ENCODE assay signal across 15 mouse cellular contexts in the genomic region with DNA sequence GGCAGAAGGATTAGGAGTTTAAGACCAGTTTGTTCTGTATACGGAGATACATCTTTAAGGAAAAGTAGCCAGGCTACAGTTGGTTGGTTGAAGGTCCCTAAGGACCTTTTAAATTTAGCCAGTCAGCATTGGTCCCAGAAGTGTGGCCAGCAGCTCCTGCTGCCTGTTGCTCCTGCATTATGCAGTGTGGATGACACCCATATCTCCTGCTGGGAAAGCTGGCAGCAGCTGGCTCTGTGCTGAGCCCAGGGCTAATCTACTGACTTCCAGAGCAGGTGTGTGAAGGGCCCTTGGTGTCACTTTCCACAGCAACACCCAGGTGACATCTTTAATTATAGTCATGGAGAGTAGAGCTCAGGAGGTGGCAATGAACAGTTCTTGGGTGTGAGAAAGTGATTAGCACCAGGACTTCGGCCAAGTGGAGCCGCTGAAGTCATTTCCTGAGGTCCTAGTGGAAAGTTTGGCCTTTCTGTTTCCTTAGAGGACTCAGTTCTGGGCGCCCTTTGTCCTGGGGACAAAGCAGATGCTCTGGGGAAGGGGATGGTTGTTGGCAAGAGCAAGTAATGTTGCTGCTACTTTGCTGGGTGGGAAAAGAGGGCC. TPM values are rescaled to one million over a fixed set of nuclear protein-coding genes. Genes with fewer than 3 reads are reported as not detected.
DNase-seq lines count a peak whose midpoint lies in the region; ATAC-seq and TF ChIP-seq lines count a peak whose summit lies in the region.
"Had no signal": no experiment of that assay in that cellular context is flagged by ENCODE, and none has a peak within 500 bp of the region (broad histone marks: within the 10 kb centered on the region; RNA-seq: fewer than 3 reads in every experiment).

No protein-coding gene starts in this region.

- H3K27me3 ChIP-seq in kidney, embryonic 14.5 days (ENCODE audit: control insufficient read depth, insufficient read depth, low read length): no peaks in the 10 kb centered on the region
- H3K27me3 ChIP-seq in midbrain, postnatal 0 days (ENCODE audit: insufficient read depth, low read length): no peaks in the 10 kb centered on the region
- no peaks in the 10 kb centered on the region for H3K27me3 ChIP-seq in midbrain, embryonic 11.5 days (ENCODE audit: control insufficient read depth, insufficient read depth, low read length)
- H3K27me3 ChIP-seq in heart, embryonic 15.5 days: no peaks in the 10 kb centered on the region
- no peaks in the 10 kb centered on the region for H3K27me3 ChIP-seq in intestine, postnatal 0 days (replicated peaks; ENCODE audit: control insufficient read depth, insufficient read depth, low read length)
- H3K27me3 ChIP-seq: embryonic facial prominence, embryonic 12.5 days; forebrain, embryonic 13.5 days; hindbrain, embryonic 12.5 days had no signal

- no peaks in the 10 kb centered on the region for H3K4me1 ChIP-seq in kidney, embryonic 14.5 days (ENCODE audit: control insufficient read depth, insufficient read depth, low read length)
- H3K4me1 ChIP-seq in midbrain, postnatal 0 days (ENCODE audit: insufficient read depth, low read length): no peaks in the 10 kb centered on the region
- no peaks in the 10 kb centered on the region for H3K4me1 ChIP-seq in midbrain, embryonic 11.5 days (ENCODE audit: control insufficient read depth, insufficient read depth, low read length)
- H3K4me1 ChIP-seq in heart, embryonic 15.5 days (replicated peaks): peaks cover 11% of the 10 kb centered on the region
- no peaks in the 10 kb centered on the region for H3K4me1 ChIP-seq in intestine, postnatal 0 days (replicated peaks; ENCODE audit: control insufficient read depth, insufficient read depth, low read length)
- H3K4me1 ChIP-seq: embryonic facial prominence, embryonic 12.5 days; forebrain, embryonic 13.5 days; hindbrain, embryonic 12.5 days had no signal

- no peak overlapping the region for H3K9ac ChIP-seq in kidney, embryonic 14.5 days (ENCODE audit: low read depth, low read length)
- H3K9ac ChIP-seq in midbrain, postnatal 0 days (replicated peaks; ENCODE audit: low read length, poor library complexity, severe bottlenecking): no peak overlapping the region
- no peak overlapping the region for H3K9ac ChIP-seq in midbrain, embryonic 11.5 days (ENCODE audit: low read length)
- H3K9ac ChIP-seq in heart, embryonic 15.5 days: no peak overlapping the region
- no peak overlapping the region for H3K9ac ChIP-seq in intestine, postnatal 0 days (ENCODE audit: low read depth, low read length)
- H3K9ac ChIP-seq: embryonic facial prominence, embryonic 12.5 days; forebrain, embryonic 13.5 days; hindbrain, embryonic 12.5 days had no signal

- 18% methylated on average over 4 of the region's 4 CpGs for WGBS in kidney, embryonic 14.5 days
- 70% methylated on average over 4 of the region's 4 CpGs for WGBS in midbrain, postnatal 0 days
- WGBS in midbrain, embryonic 11.5 days: 64% methylated on average over 4 of the region's 4 CpGs
- whole genome bisulfite sequencing in heart, embryonic 15.5 days: 22% methylated on average over 4 of the region's 4 CpGs
- WGBS in intestine, postnatal 0 days: 48% methylated on average over 4 of the region's 4 CpGs

- ATAC-seq in kidney, embryonic 14.5 days (ENCODE audit: low FRiP score, low TSS enrichment): no peak
- ATAC-seq in midbrain, postnatal 0 days (ENCODE audit: low FRiP score): no peak
- ATAC-seq in midbrain, embryonic 11.5 days (ENCODE audit: low FRiP score): no peak
- ATAC-seq in heart, embryonic 15.5 days (replicated peaks; ENCODE audit: insufficient number of reproducible peaks, insufficient read depth, low FRiP score, low read depth): peak; percentile 53
- ATAC-seq in intestine, postnatal 0 days: no peak
- ATAC-seq: forebrain, embryonic 13.5 days had no signal

- H3K9me3 ChIP-seq in kidney, embryonic 14.5 days (ENCODE audit: control insufficient read depth, low read length): no peaks in the 10 kb centered on the region
- H3K9me3 ChIP-seq in midbrain, postnatal 0 days (ENCODE audit: low read length): no peaks in the 10 kb centered on the region
- H3K9me3 ChIP-seq in midbrain, embryonic 11.5 days (ENCODE audit: control insufficient read depth, low read length): no peaks in the 10 kb centered on the region
- no peaks in the 10 kb centered on the region for H3K9me3 ChIP-seq in heart, embryonic 15.5 days (replicated peaks)
- H3K9me3 ChIP-seq in intestine, postnatal 0 days (ENCODE audit: control insufficient read depth): no peaks in the 10 kb centered on the region
- H3K9me3 ChIP-seq: embryonic facial prominence, embryonic 12.5 days; forebrain, embryonic 13.5 days; hindbrain, embryonic 12.5 days had no signal

- H3K4me2 ChIP-seq in kidney, embryonic 14.5 days (replicated peaks; ENCODE audit: low read depth, low read length): no peak overlapping the region
- H3K4me2 ChIP-seq in midbrain, postnatal 0 days (ENCODE audit: low read depth, low read length, poor library complexity, severe bottlenecking): no peak overlapping the region
- H3K4me2 ChIP-seq in midbrain, embryonic 11.5 days: no peak overlapping the region
- no peak overlapping the region for H3K4me2 ChIP-seq in heart, embryonic 15.5 days
- H3K4me2 ChIP-seq in intestine, postnatal 0 days (replicated peaks; ENCODE audit: low read depth): no peak overlapping the region
- H3K4me2 ChIP-seq: embryonic facial prominence, embryonic 12.5 days; forebrain, embryonic 13.5 days; hindbrain, embryonic 12.5 days had no signal

- DNase-seq in kidney, adult 18-20 months: peak; percentile 6
- DNase-seq in midbrain, postnatal 0 days (ENCODE audit: low spot score): peak; percentile 61
- no peak for DNase-seq in midbrain, embryonic 11.5 days (ENCODE audit: low spot score, missing footprints)
- peak; percentile 19 for DNase-seq in lung, postnatal 36 days
- no peak for DNase-seq in embryo, embryonic 9.5 days (ENCODE audit: extremely low spot score)
- DNase-seq: cerebellum, adult 9-11 months; right cerebral cortex, postnatal 14 days had no signal

- TF ChIP-seq CTCF in midbrain, postnatal 0 days (IDR thresholded peaks at IDR 0.05): no peak
- no peak for TF ChIP-seq CTCF in intestine, postnatal 0 days (IDR thresholded peaks at IDR 0.05; ENCODE audit: low read depth)

- H3K36me3 ChIP-seq in kidney, embryonic 14.5 days (ENCODE audit: control insufficient read depth, insufficient read depth, low read length): no peaks in the 10 kb centered on the region
- H3K36me3 ChIP-seq in midbrain, postnatal 0 days (ENCODE audit: insufficient read depth, low read length): no peaks in the 10 kb centered on the region
- H3K36me3 ChIP-seq in midbrain, embryonic 11.5 days (ENCODE audit: control insufficient read depth, insufficient read depth, low read length): no peaks in the 10 kb centered on the region
- no peaks in the 10 kb centered on the region for H3K36me3 ChIP-seq in heart, embryonic 15.5 days
- H3K36me3 ChIP-seq in intestine, postnatal 0 days (ENCODE audit: control insufficient read depth, insufficient read depth): no peaks in the 10 kb centered on the region
- H3K36me3 ChIP-seq: embryonic facial prominence, embryonic 12.5 days; hindbrain, embryonic 12.5 days had no signal

- H3K4me3 ChIP-seq in kidney, embryonic 14.5 days (ENCODE audit: low read length): no peak overlapping the region
- H3K4me3 ChIP-seq in midbrain, postnatal 0 days (ENCODE audit: low read depth, low read length): no peak overlapping the region
- no peak overlapping the region for H3K4me3 ChIP-seq in midbrain, embryonic 11.5 days (ENCODE audit: low read depth, low read length)
- H3K4me3 ChIP-seq in heart, embryonic 15.5 days: no peak overlapping the region
- H3K4me3 ChIP-seq in intestine, postnatal 0 days (ENCODE audit: low read depth, low read length): no peak overlapping the region
- H3K4me3 ChIP-seq: embryonic facial prominence, embryonic 12.5 days; forebrain, embryonic 13.5 days; hindbrain, embryonic 12.5 days; left cerebral cortex, adult 2 months had no signal

- no peak overlapping the region for H3K27ac ChIP-seq in kidney, embryonic 14.5 days (ENCODE audit: low read depth, low read length)
- H3K27ac ChIP-seq in midbrain, postnatal 0 days (ENCODE audit: low read depth, low read length): no peak overlapping the region
- no peak overlapping the region for H3K27ac ChIP-seq in midbrain, embryonic 11.5 days (ENCODE audit: low read depth, low read length)
- H3K27ac ChIP-seq in heart, embryonic 15.5 days: peak overlapping the region; percentile 63
- H3K27ac ChIP-seq in intestine, postnatal 0 days (ENCODE audit: low read depth, low read length): no peak overlapping the region
- H3K27ac ChIP-seq: embryonic facial prominence, embryonic 12.5 days; forebrain, embryonic 13.5 days; hindbrain, embryonic 12.5 days; left cerebral cortex, adult 2 months had no signal

RNA-seq across cellular contexts. Expression of a gene that starts 41.2 kb away (rescaled TPM):
- polyA plus RNA-seq in kidney, embryonic 14.5 days (2014; fragmentation: Nextera tagmentation; extraction: Ambion mirVana): 0.39 and 0.47 TPM in 2 replicates
- total RNA-seq in midbrain, postnatal 0 days (2014; rRNA removed): 29.6 and 32.3 TPM in 2 replicates
- polyA plus RNA-seq in midbrain, postnatal 0 days (2015; fragmentation: Nextera tagmentation; extraction: Ambion mirVana): 10.9 and 11.5 TPM in 2 replicates
- polyA plus RNA-seq in midbrain, embryonic 11.5 days (2014; fragmentation: Nextera tagmentation; extraction: Ambion mirVana): 1.2 and 1.3 TPM in 2 replicates
- polyA plus RNA-seq in heart, embryonic 15.5 days (2015; fragmentation: Nextera tagmentation; extraction: Ambion mirVana): 0.37 and 0.48 TPM in 2 replicates
- 1.4 TPM in 2 replicates for polyA plus RNA-seq in intestine, postnatal 0 days (2015; fragmentation: Nextera tagmentation; extraction: Ambion mirVana)
- total RNA-seq: liver, adult 2 months had no signal
- polyA plus RNA-seq: liver, adult 2 months had no signal

Comparison
In these comparisons a context has a peak if more than half of its experiments do, and no peak if none do; other contexts are left out.
1. DNase-seq: peak in kidney, adult 18-20 months (single experiment), midbrain, postnatal 0 days (single experiment) and lung, postnatal 36 days (single experiment); none in midbrain, embryonic 11.5 days (single experiment) and embryo, embryonic 9.5 days (single experiment).